Comparison of ENCODE assay signal across 21 mouse cellular contexts in the genomic region with DNA sequence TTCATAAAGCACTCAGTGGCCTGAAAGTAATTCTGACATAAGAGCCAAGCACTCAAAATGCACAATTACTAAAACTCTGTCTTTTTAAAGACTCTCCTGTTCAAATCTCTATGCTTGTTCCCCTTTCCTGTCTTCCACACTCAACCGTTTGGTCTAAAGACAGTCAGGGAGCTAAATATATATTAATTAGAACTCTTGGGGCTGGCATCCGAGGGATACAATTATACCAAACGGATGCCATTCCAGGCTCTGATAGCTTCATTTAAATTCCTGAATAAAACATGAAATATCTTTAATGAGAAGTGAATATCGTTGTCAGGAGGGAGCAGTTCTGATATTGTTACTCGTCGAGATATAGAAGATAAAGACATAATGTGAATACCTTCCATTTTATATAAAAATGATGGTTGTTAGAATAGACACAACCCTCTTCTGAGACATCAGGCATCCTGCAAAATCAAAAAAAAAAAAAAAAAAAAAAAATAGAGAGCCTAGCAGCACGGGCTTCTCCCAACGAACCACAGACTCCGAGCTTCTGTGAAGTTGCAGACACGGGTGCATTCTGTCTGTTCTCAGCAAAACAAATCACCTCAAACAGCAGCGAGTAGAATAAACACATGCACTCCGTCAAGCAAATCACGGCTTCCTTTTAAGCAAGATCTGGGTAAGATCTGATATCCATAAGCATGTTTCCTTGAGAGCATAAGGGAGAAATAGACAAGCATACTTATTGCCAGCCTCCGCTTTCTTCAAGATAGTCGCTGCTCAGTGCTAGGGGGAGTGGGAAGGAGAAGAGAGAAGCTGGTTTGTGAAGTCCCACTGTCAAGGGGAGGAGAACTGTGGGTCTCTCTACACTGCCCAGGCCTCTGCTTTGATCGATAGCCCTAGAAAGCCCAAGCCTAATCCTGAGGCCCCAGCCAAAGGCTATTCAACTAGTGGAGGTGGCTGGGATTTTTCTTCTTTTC.
DNase-seq lines count a peak whose midpoint lies in the region; ATAC-seq lines count a peak whose summit lies in the region.
"Had no signal": no experiment of that assay in that cellular context is flagged by ENCODE, and none has a peak within 500 bp of the region (broad histone marks: within the 10 kb centered on the region; RNA-seq: fewer than 3 reads in every experiment).

No protein-coding gene starts in this region.

- 38% methylated on average over 16 of the region's 16 CpGs for whole genome bisulfite sequencing in intestine, embryonic 14.5 days
- WGBS in intestine, embryonic 15.5 days: 50% methylated on average over 16 of the region's 16 CpGs
- 47% methylated on average over 16 of the region's 16 CpGs for WGBS in lung, embryonic 16.5 days
- 31% methylated on average over 16 of the region's 16 CpGs for WGBS in forebrain, embryonic 15.5 days
- 26% methylated on average over 16 of the region's 16 CpGs for WGBS in midbrain, embryonic 15.5 days

- H3K36me3 ChIP-seq in intestine, embryonic 14.5 days (ENCODE audit: control insufficient read depth, insufficient read depth, low read length): no peaks in the 10 kb centered on the region
- no peaks in the 10 kb centered on the region for H3K36me3 ChIP-seq in intestine, embryonic 15.5 days
- H3K36me3 ChIP-seq in lung, embryonic 16.5 days (ENCODE audit: control insufficient read depth, insufficient read depth, low read length): no peaks in the 10 kb centered on the region
- no peaks in the 10 kb centered on the region for H3K36me3 ChIP-seq in forebrain, embryonic 15.5 days
- no peaks in the 10 kb centered on the region for H3K36me3 ChIP-seq in midbrain, embryonic 15.5 days (replicated peaks)
- H3K36me3 ChIP-seq: embryonic facial prominence, embryonic 10.5 days; heart, embryonic 10.5 days; stomach, embryonic 15.5 days had no signal

- DNase-seq in intestine, embryonic 14.5 days (ENCODE audit: low spot score): no peak
- no peak for DNase-seq in lung, postnatal 36 days
- DNase-seq in heart, adult 18-20 months: no peak
- DNase-seq: adrenal gland, postnatal 14 days; cerebellum, adult 2 months; gastrocnemius, postnatal 36 days; heart, postnatal 14 days; kidney, adult 18-20 months; kidney, postnatal 10 days; liver; lung, adult 18-20 months had no signal

- H3K4me2 ChIP-seq in intestine, embryonic 14.5 days (ENCODE audit: low read length): 0 out of 2 replicates have a peak overlapping the region, but pooled peaks have one; percentile 4
- H3K4me2 ChIP-seq in intestine, embryonic 15.5 days (replicated peaks): no peak overlapping the region
- H3K4me2 ChIP-seq in lung, embryonic 16.5 days (ENCODE audit: low read depth, low read length): peak overlapping the region; percentile 16
- peak overlapping the region; percentile 30 for H3K4me2 ChIP-seq in forebrain, embryonic 15.5 days (replicated peaks)
- H3K4me2 ChIP-seq in midbrain, embryonic 15.5 days: peak overlapping the region; percentile 24
- H3K4me2 ChIP-seq: stomach, embryonic 15.5 days had no signal

- peak overlapping the region; percentile 57 for H3K27ac ChIP-seq in intestine, embryonic 14.5 days (ENCODE audit: low read depth)
- no peak overlapping the region for H3K27ac ChIP-seq in intestine, embryonic 15.5 days
- H3K27ac ChIP-seq in lung, embryonic 16.5 days (ENCODE audit: low read length): no peak overlapping the region
- H3K27ac ChIP-seq in forebrain, embryonic 15.5 days (replicated peaks): peak overlapping the region; percentile 65; the same call in 1 of the 2 replicates
- peak overlapping the region; percentile 63; the same call in 1 of the 2 replicates for H3K27ac ChIP-seq in midbrain, embryonic 15.5 days
- H3K27ac ChIP-seq: embryonic facial prominence, embryonic 10.5 days; heart, embryonic 10.5 days; stomach, embryonic 15.5 days had no signal

- no peak overlapping the region for H3K9ac ChIP-seq in intestine, embryonic 14.5 days (ENCODE audit: low read length)
- H3K9ac ChIP-seq in intestine, embryonic 15.5 days: no peak overlapping the region
- no peak overlapping the region for H3K9ac ChIP-seq in lung, embryonic 16.5 days (ENCODE audit: low read length)
- H3K9ac ChIP-seq in forebrain, embryonic 15.5 days (replicated peaks): 0 out of 2 replicates have a peak overlapping the region, but pooled peaks have one; percentile 22
- H3K9ac ChIP-seq in midbrain, embryonic 15.5 days: no peak overlapping the region
- H3K9ac ChIP-seq: stomach, embryonic 15.5 days had no signal

- 0 out of 2 replicates have a peak, but pooled peaks have one; percentile 36 for ATAC-seq in intestine, embryonic 14.5 days (replicated peaks; ENCODE audit: low FRiP score, low TSS enrichment, low read depth)
- ATAC-seq in intestine, embryonic 15.5 days: no peak
- peak; percentile 23; the same call in 1 of the 2 replicates for ATAC-seq in lung, embryonic 16.5 days (ENCODE audit: low read depth)
- peak; percentile 56 for ATAC-seq in forebrain, embryonic 15.5 days (replicated peaks)
- ATAC-seq in midbrain, embryonic 15.5 days (replicated peaks): peak; percentile 70; the same call in 1 of the 2 replicates
- ATAC-seq: activated CD4-positive, CD25-positive, alpha-beta regulatory T cell, adult 4 months; Patski had no signal

- H3K4me3 ChIP-seq in intestine, embryonic 14.5 days (ENCODE audit: low read depth, low read length): no peak overlapping the region
- no peak overlapping the region for H3K4me3 ChIP-seq in intestine, embryonic 15.5 days (replicated peaks)
- H3K4me3 ChIP-seq in lung, embryonic 16.5 days (ENCODE audit: low read length): no peak overlapping the region
- no peak overlapping the region; the same call in 1 of the 2 replicates for H3K4me3 ChIP-seq in forebrain, embryonic 15.5 days
- H3K4me3 ChIP-seq in midbrain, embryonic 15.5 days: no peak overlapping the region
- H3K4me3 ChIP-seq: embryonic facial prominence, embryonic 10.5 days; heart, embryonic 10.5 days; myocyte; stomach, embryonic 15.5 days had no signal

- no peaks in the 10 kb centered on the region for H3K27me3 ChIP-seq in intestine, embryonic 14.5 days (replicated peaks; ENCODE audit: control insufficient read depth, insufficient read depth, low read length)
- no peaks in the 10 kb centered on the region for H3K27me3 ChIP-seq in intestine, embryonic 15.5 days (replicated peaks)
- H3K27me3 ChIP-seq in lung, embryonic 16.5 days (ENCODE audit: control insufficient read depth, insufficient read depth, low read depth, low read length): no peaks in the 10 kb centered on the region
- no peaks in the 10 kb centered on the region for H3K27me3 ChIP-seq in forebrain, embryonic 15.5 days
- no peaks in the 10 kb centered on the region for H3K27me3 ChIP-seq in midbrain, embryonic 15.5 days (replicated peaks)
- H3K27me3 ChIP-seq: stomach, embryonic 15.5 days had no signal

- H3K9me3 ChIP-seq in intestine, embryonic 14.5 days (ENCODE audit: control insufficient read depth, low read length): no peaks in the 10 kb centered on the region
- no peaks in the 10 kb centered on the region for H3K9me3 ChIP-seq in intestine, embryonic 15.5 days
- H3K9me3 ChIP-seq in lung, embryonic 16.5 days (ENCODE audit: control insufficient read depth, low read length): no peaks in the 10 kb centered on the region
- no peaks in the 10 kb centered on the region for H3K9me3 ChIP-seq in forebrain, embryonic 15.5 days
- H3K9me3 ChIP-seq in midbrain, embryonic 15.5 days: no peaks in the 10 kb centered on the region
- H3K9me3 ChIP-seq: embryonic facial prominence, embryonic 10.5 days; heart, embryonic 10.5 days; stomach, embryonic 15.5 days had no signal

- peaks cover 21% of the 10 kb centered on the region for H3K4me1 ChIP-seq in intestine, embryonic 14.5 days (replicated peaks; ENCODE audit: control insufficient read depth, insufficient read depth, low read length)
- H3K4me1 ChIP-seq in intestine, embryonic 15.5 days (replicated peaks): peaks cover 7% of the 10 kb centered on the region; the same call in 1 of the 2 replicates
- no peaks in the 10 kb centered on the region for H3K4me1 ChIP-seq in lung, embryonic 16.5 days (replicated peaks; ENCODE audit: control insufficient read depth, insufficient read depth, low read length)
- H3K4me1 ChIP-seq in forebrain, embryonic 15.5 days: peaks cover 23% of the 10 kb centered on the region
- peaks cover 22% of the 10 kb centered on the region for H3K4me1 ChIP-seq in midbrain, embryonic 15.5 days
- H3K4me1 ChIP-seq: stomach, embryonic 15.5 days had no signal

Comparison
In these comparisons a context has a peak if more than half of its experiments do, and no peak if none do; other contexts are left out.
1. H3K27ac ChIP-seq: peak in intestine, embryonic 14.5 days (single experiment), forebrain, embryonic 15.5 days (single experiment) and midbrain, embryonic 15.5 days (single experiment); none in intestine, embryonic 15.5 days (single experiment) and lung, embryonic 16.5 days (single experiment).